Mouse (Mus musculus): ENCODE data around the gene Tex36. TPM values are rescaled to one million over a fixed set of nuclear protein-coding genes. Genes with fewer than 3 reads are reported as not detected.

Tex36 gene
- not detected for total RNA-seq (2023)

GRCm38 (mm10) chr7:133602058-133602457 is at the start of gene Tex36:
Gene Tex36, minus strand, starts transcription at chr7:133602158.

GRCm38 (mm10) chr7:133637361-133638305 is 35.7 kb upstream of the Tex36 start, which contains the start of gene Edrf1:
Gene Edrf1, plus strand, starts transcription at chr7:133637543.

Other genes starting within 250 kb of the Tex36 start
- gene Edrf1, start 35.4 kb upstream of the Tex36 start, total RNA-seq (2023): 10 to 100 TPM; 14.7 to 20.5 TPM
- not detected for gene Mmp21, start 77.9 kb upstream of the Tex36 start, total RNA-seq (2023)
- gene Bccip, start 107.2 kb upstream of the Tex36 start, total RNA-seq (2023): 10 to 100 TPM; 22.8 to 24.0 TPM
- 10 to 100 TPM; 10.2 to 20.6 TPM for gene Uros, start 107.9 kb upstream of the Tex36 start, total RNA-seq (2023)
- not detected for gene Fank1, start 174.7 kb upstream of the Tex36 start, total RNA-seq (2023)
- 1 to 10 TPM; 5.0 to 6.8 TPM for gene Dhx32, start 180.6 kb upstream of the Tex36 start, total RNA-seq (2023)

Measured in neutrophil, adult 83 days (primary cell).